Mouse (Mus musculus) myocyte (in vitro differentiated cells): ENCODE results near the gene Abhd10. TPM values are rescaled to one million over a fixed set of nuclear protein-coding genes. Genes with fewer than 3 reads are reported as not detected.

Source experiments
- H3K27me3 ChIP-seq: one replicate; pipeline ENCODE4 v1.6.1; 2011; ENCODE audit not compliant: control insufficient read depth, insufficient read depth, insufficient read length
- H3K36me3 ChIP-seq: one replicate; pipeline ENCODE4 v1.6.1; 2011; ENCODE audit not compliant: control insufficient read depth, insufficient read depth
- H3K4me2 ChIP-seq: one replicate; pipeline ENCODE4 v1.6.1; 2011; ENCODE audit warnings: low read depth, control low read depth
- H3K4me3 ChIP-seq: one replicate; pipeline ENCODE4 v1.5.1; 2011; ENCODE audit warnings: mild to moderate bottlenecking, control low read depth, moderate library complexity
- H3K79me2 ChIP-seq: one replicate; pipeline ENCODE4 v1.6.1; 2011; ENCODE audit not compliant: control insufficient read depth, insufficient read depth
- H3ac ChIP-seq: one replicate; pipeline ENCODE4 v1.6.1; 2011; ENCODE audit not compliant: control insufficient read depth, insufficient read length
- CEBPB ChIP-seq: IDR thresholded peaks from 2 replicates; pipeline ENCODE4 v1.6.1; 2011; ENCODE audit warnings: mild to moderate bottlenecking, moderate library complexity; ENCODE audit not compliant: poor library complexity, insufficient read depth, severe bottlenecking
- E2F4 ChIP-seq: IDR thresholded peaks from one replicate; pipeline ENCODE4 v1.6.1; 2011; ENCODE audit warnings: mild to moderate bottlenecking, control low read depth, moderate library complexity; ENCODE audit not compliant: insufficient read depth
- MAX ChIP-seq: IDR thresholded peaks from one replicate; pipeline ENCODE4 v1.6.1; 2011; ENCODE audit warnings: low read depth, mild to moderate bottlenecking, control low read depth
- MYOD1 ChIP-seq, 3 experiments: IDR thresholded peaks; one replicate each; pipeline ENCODE4 v1.6.1; 2011; ENCODE audit warnings: control low read depth in 2 of 3, low read depth in 2 of 3, mild to moderate bottlenecking in 2 of 3, moderate library complexity in 1 of 3; ENCODE audit not compliant: insufficient read length in 2 of 3, control insufficient read depth in 1 of 3
- MYOG ChIP-seq, 3 experiments: IDR thresholded peaks; one replicate each; pipeline ENCODE4 v1.6.1; 2011; ENCODE audit warnings: control low read depth in 2 of 3, low read depth in 2 of 3, mild to moderate bottlenecking in 2 of 3; ENCODE audit not compliant: insufficient read length in 2 of 3, control insufficient read depth in 1 of 3, insufficient read depth in 1 of 3
- POLR2A ChIP-seq: IDR thresholded peaks from one replicate; pipeline ENCODE4 v1.6.1; 2011; ENCODE audit warnings: low read depth, mild to moderate bottlenecking, control low read depth, moderate library complexity; ENCODE audit not compliant: insufficient read length
- POLR2AphosphoS2 ChIP-seq: IDR thresholded peaks from one replicate; pipeline ENCODE4 v1.6.1; 2011; ENCODE audit warnings: low read depth, control low read depth; ENCODE audit not compliant: insufficient read length
- REST ChIP-seq: IDR thresholded peaks from one replicate; pipeline ENCODE4 v1.6.1; 2011; ENCODE audit warnings: mild to moderate bottlenecking, control low read depth, moderate library complexity; ENCODE audit not compliant: insufficient read depth, insufficient read length
- SRF ChIP-seq: IDR thresholded peaks from one replicate; pipeline ENCODE4 v1.6.1; 2011; ENCODE audit warnings: low read depth; ENCODE audit not compliant: control insufficient read depth, insufficient read length
- TCF12 ChIP-seq: IDR thresholded peaks from one replicate; pipeline ENCODE4 v1.6.1; 2011; ENCODE audit warnings: mild to moderate bottlenecking, control low read depth; ENCODE audit not compliant: poor library complexity, insufficient read depth, severe bottlenecking
- TCF3 ChIP-seq: IDR thresholded peaks from one replicate; pipeline ENCODE4 v1.6.1; 2011; ENCODE audit warnings: low read depth, control low read depth; ENCODE audit not compliant: insufficient read length
- USF1 ChIP-seq: IDR thresholded peaks from one replicate; pipeline ENCODE4 v1.6.1; 2011; ENCODE audit warnings: low read depth, mild to moderate bottlenecking, control low read depth, moderate library complexity
- polyA plus RNA-seq: library from polyadenylated mRNA; unstranded; fragments of >200 nt; fragmentation: generic; extraction: Trizol; gene quantifications from one replicate; pipeline ENCODE4 v1.2.1, GENCODE M21; 2012; ENCODE audit warnings: missing spikeins

The Abhd10 gene
- polyA plus RNA-seq, 1 experiment: 6.9 TPM

- Histone ChIP-seq H3K4me2 (no peak overlapping the region), H3K36me3 (no peaks in the 10 kb centered on the region), H3K4me3 (no peak overlapping the region), H3ac (no peak overlapping the region), H3K79me2 (no peaks in the 10 kb centered on the region), H3K27me3 (no peaks in the 10 kb centered on the region)
- TF ChIP-seq E2F4 (no peak), TCF3 (no peak), MYOG (IDR thresholded peaks at IDR 0.05; ENCODE audit: control insufficient read depth in 1 of 3, insufficient read depth in 1 of 3, insufficient read length in 2 of 3, low read depth in 2 of 3) (no peak), REST (no peak), CEBPB (no peak), MAX (no peak), SRF (no peak), POLR2AphosphoS2 (no peak), MYOD1 (IDR thresholded peaks at IDR 0.05; ENCODE audit: control insufficient read depth in 1 of 3, insufficient read length in 2 of 3, low read depth in 2 of 3) (no peak), USF1 (no peak), TCF12 (no peak), POLR2A (no peak)
Observed at GRCm38 (mm10) chr16:45711263-45711662, 31.5 kb downstream of the Abhd10 start.

GRCm38 (mm10) chr16:45699301-45699700, 43.5 kb downstream of the Abhd10 start:
- Histone ChIP-seq H3K79me2 (no peaks in the 10 kb centered on the region), H3K4me2 (no peak overlapping the region), H3K4me3 (no peak overlapping the region), H3ac (no peak overlapping the region), H3K27me3 (no peaks in the 10 kb centered on the region), H3K36me3 (no peaks in the 10 kb centered on the region)
- TF ChIP-seq TCF12: no peak
- no peak for TF ChIP-seq SRF
- TF ChIP-seq POLR2A: no peak
- no peak for TF ChIP-seq USF1
- TF ChIP-seq POLR2AphosphoS2: no peak
- TF ChIP-seq REST: no peak
- TF ChIP-seq E2F4: no peak
- no peak for TF ChIP-seq MYOD1 (IDR thresholded peaks at IDR 0.05; ENCODE audit: control insufficient read depth in 1 of 3, insufficient read length in 2 of 3, low read depth in 2 of 3)
- TF ChIP-seq TCF3: no peak
- TF ChIP-seq CEBPB: no peak
- TF ChIP-seq MAX: no peak
- no peak for TF ChIP-seq MYOG (IDR thresholded peaks at IDR 0.05; ENCODE audit: control insufficient read depth in 1 of 3, insufficient read depth in 1 of 3, insufficient read length in 2 of 3, low read depth in 2 of 3)

GRCm38 (mm10) chr16:45697996-45698395, 44.8 kb downstream of the Abhd10 start:
- Histone ChIP-seq H3K36me3 (no peaks in the 10 kb centered on the region), H3ac (no peak overlapping the region), H3K4me2 (no peak overlapping the region), H3K79me2 (no peaks in the 10 kb centered on the region), H3K4me3 (no peak overlapping the region), H3K27me3 (no peaks in the 10 kb centered on the region)
- TF ChIP-seq MYOD1 (IDR thresholded peaks at IDR 0.05; ENCODE audit: control insufficient read depth in 1 of 3, insufficient read length in 2 of 3, low read depth in 2 of 3) (no peak), MAX (no peak), CEBPB (no peak), TCF3 (no peak), E2F4 (no peak), USF1 (no peak), REST (no peak), TCF12 (no peak), POLR2AphosphoS2 (no peak)

GRCm38 (mm10) chr16:45695445-45696160, 47.2 kb downstream of the Abhd10 start:
- H3K27me3 ChIP-seq: no peaks in the 10 kb centered on the region
- H3ac ChIP-seq: no peak overlapping the region
- H3K4me3 ChIP-seq: no peak overlapping the region
- no peak for TF ChIP-seq TCF12
- no peaks in the 10 kb centered on the region for H3K36me3 ChIP-seq
- H3K79me2 ChIP-seq: no peaks in the 10 kb centered on the region
- H3K4me2 ChIP-seq: no peak overlapping the region

- no peak within 1 kb of the TSS for H3K4me3 ChIP-seq
- H3K79me2 ChIP-seq: no peaks in the 10 kb centered on the region
- TF ChIP-seq SRF (no peak), MAX (no peak), USF1 (no peak), POLR2A (no peak), TCF12 (no peak), REST (no peak), TCF3 (no peak), MYOD1 (IDR thresholded peaks at IDR 0.05; ENCODE audit: control insufficient read depth in 1 of 3, insufficient read length in 2 of 3, low read depth in 2 of 3) (no peak), POLR2AphosphoS2 (no peak), MYOG (IDR thresholded peaks at IDR 0.05; ENCODE audit: control insufficient read depth in 1 of 3, insufficient read depth in 1 of 3, insufficient read length in 2 of 3, low read depth in 2 of 3) (no peak), CEBPB (no peak), E2F4 (no peak)
- H3ac ChIP-seq: no peak within 1 kb of the TSS
- no peak within 1 kb of the TSS for H3K4me2 ChIP-seq
- no peaks in the 10 kb centered on the region for H3K36me3 ChIP-seq
- H3K27me3 ChIP-seq: no peaks in the 10 kb centered on the region
Observed at GRCm38 (mm10) chr16:45693558-45693957, 49.2 kb downstream of the Abhd10 start, which contains the start of gene Tmprss7. Gene Tmprss7, minus strand, starts transcription at chr16:45693658.
